Mouse (Mus musculus) 3134 (cell line): ENCODE data around the gene Cpz.
A peak's percentile ranks its signal among the peaks of the same experiment; 100 is the strongest.

Experiments
- DNase-seq: peaks from one replicate; pipeline ENCODE4 v3.0.0-alpha.2; 2011; ENCODE audit warnings: low spot score; ENCODE audit not compliant: insufficient read length; ENCODE audit errors: extremely low read depth

Gene Cpz

DNA sequence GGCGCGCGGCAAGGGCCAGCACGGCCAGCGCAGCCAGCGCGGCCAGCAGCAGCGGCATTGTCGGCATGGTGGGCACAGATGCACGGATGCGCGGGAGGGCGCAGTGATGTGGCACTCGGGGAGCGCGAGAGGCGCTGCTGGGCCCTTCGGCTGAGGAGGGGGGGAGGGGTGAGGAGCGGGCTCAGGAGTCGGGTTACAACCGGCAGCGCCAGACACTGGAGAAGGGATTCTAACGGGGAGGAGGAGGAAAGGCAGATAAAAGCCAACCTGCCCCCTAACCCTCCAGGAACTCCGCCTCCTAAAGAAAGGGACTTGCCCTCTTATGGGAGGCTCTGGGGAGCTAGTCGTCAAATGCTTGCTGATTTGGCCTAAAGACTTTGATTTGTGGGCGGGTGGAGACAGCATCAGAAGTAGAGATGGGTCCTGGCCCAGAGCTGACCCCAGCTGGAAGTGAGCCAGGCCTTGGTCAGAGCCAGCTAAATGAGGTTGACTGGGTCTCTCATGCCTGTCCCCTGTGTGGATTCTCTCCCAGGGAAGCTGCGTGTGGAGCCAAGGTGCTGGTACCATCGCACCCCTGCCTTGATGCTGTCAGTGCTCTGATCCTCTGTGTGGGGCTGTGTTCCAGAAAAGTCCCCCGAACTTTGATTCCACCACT, at the start of gene Cpz:
Gene Cpz, minus strand, starts transcription at position 230 of the 655 bp plus-strand sequence.
- DNase-seq: no peak

DNA sequence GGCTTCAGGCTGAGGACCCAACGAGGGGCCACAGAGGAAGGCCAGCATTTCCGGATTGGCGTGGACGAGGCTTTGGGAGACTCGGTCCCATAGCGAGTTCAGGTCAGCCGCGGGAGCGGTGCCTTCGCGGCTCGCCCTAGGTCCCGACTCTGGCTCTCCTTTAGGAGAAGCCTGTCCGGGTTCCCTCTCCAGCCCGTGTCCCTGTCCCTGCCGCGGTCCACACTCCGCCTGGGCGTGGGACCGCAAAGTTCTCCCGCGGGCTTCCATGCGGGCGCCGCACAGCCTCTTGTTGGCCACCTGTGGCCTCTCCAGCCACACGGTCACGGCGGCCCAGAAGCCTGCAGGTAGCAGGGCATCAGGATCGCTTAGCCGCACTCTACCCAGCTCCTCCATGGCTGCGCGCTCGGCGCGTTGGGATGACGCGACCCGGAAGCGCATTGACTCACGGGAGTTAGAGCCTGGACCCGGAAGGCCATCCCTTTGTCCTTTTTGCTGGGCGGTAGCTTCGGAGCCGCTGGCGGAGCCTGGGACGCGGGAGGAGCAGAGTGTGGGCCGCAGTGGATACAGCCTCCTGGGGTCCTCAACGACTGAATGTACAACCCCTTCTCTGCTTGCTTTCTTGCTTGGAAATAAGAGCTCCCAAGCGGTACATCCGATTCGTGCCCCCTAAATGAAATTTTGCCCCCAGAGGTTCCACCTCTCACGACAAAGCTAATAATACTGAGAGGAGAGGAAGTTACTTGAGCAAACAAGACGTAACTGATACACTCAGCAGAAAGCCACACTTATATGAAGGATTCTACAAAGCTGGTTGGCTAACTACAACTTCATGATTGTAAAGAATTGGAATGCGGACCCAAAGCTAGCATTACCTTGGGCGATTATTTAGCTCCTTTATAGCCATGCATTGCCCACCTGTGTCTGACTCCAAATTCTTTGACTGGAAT, 49.4 kb upstream of the Cpz start, which contains the start of gene Trmt44:
Gene Trmt44, minus strand, starts transcription at position 418 of the 947 bp plus-strand sequence.
- DNase-seq: peak; percentile 88

DNA sequence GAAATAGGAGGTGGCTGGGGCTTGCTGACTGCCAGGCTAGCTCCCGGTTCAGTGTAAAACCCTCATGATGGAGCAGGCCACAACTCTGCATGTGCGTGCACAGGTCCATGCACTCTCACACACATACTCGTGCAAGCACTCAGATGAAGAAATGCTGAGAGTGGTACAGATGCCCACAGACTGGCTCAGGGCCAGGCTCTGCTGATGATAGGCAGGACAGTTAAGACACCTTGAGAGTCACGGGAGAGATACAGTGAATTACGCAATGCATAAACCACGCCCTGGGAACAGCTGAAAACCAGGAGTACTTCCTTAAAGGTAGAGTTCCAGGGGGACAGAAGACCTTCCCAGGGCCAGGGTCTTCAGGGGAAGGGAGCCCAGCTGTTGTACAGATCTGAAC, 46.0 kb upstream of the Cpz start:
- DNase-seq: no peak

DNA sequence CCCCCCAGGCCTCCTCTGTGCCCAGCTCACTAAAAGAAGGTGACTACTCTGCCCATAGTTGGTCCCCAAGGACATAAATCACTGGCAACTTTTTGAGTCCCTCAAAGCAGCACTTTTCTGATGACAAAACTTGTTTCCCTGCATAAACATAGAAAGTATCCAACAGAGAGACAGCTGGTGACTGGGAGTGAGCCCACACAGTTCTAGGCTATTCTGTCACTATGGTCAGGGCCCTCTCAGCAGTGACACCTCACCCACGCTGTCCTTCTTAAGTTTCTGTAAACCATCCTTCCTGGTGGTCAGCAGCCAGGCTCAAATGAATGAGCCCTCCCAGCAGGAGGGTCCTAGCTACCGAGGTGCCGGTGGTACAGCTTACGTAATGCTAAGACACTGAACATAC, 41.1 kb upstream of the Cpz start:
- DNase-seq: no peak

DNA sequence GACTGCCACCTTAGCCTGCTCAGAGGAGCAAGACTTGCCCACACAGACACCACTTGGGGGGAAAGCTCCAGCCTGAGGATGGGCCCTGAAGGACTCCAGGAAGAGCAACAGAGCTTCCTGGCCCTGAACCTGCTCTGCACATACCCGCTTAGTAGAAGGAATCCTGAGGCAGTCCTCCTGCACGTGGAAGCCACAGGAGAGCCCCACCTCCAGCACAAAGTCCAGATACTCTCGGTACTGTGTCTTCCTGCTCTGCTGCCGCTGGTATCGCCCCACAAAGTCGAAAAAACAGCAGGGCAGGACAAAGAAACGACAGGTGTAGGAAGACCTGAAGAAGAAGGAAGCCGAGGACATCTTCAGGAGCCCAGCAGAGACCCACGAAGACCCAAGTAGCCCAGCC, 39.7 kb upstream of the Cpz start:
- DNase-seq: no peak

DNA sequence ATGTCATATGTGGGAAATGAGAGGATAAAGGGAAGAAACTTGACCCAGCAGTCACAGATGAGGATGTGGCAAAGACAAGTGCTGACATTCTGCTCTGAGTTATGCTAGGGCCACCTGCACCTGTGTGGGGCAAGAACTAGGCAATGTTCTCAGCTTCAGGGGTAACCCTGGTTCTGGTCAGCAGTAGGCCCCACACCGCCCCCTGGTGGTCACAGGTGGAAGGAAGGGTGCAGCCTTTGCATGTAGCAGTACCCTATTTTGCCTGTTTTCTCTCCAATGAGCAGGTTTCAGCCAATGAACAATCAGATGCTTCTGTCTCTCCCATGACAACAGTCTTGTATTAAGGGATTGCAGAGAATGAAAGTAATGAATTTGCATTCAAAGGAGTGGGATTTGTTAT, 38.0 kb upstream of the Cpz start:
- no peak for DNase-seq

DNA sequence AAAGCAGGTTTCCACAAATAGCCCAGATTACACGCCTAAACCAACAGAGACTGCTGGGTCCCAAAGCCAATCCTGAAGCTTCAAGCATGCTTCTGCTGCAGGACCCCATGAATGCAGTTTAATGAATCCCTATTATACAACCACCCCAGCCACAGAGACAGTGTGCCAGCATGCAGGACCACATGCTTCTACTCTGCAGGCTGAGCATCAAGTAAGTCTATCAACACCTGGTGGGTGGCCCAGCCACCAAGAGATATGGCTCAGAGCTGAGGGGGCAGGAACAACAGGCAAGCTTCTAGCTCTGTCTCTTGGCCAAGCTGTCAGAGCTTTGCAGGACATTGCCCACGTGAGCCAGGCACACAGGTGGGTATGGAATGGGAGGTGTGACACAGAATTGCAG, 37.1 kb upstream of the Cpz start:
- DNase-seq: no peak

DNA sequence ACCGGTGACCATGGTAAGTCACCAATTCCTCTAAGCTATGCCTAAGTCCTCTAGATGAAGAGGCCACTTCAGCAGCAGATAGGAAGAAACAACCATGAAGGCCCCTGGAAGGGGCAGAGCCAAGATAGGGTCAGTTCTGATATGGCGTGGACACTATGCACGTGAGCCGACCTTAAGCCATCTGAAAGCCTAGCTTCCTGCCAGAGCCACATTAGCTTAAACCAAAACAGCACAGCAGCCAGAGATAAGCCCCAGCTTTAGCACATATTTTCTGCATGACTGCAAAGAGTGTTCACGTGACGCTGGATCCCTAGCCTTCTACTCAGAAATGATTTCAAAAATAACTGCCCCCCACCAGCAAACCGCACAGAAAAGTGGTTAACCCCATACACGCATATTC, 33.9 kb upstream of the Cpz start:
- DNase-seq: no peak

DNA sequence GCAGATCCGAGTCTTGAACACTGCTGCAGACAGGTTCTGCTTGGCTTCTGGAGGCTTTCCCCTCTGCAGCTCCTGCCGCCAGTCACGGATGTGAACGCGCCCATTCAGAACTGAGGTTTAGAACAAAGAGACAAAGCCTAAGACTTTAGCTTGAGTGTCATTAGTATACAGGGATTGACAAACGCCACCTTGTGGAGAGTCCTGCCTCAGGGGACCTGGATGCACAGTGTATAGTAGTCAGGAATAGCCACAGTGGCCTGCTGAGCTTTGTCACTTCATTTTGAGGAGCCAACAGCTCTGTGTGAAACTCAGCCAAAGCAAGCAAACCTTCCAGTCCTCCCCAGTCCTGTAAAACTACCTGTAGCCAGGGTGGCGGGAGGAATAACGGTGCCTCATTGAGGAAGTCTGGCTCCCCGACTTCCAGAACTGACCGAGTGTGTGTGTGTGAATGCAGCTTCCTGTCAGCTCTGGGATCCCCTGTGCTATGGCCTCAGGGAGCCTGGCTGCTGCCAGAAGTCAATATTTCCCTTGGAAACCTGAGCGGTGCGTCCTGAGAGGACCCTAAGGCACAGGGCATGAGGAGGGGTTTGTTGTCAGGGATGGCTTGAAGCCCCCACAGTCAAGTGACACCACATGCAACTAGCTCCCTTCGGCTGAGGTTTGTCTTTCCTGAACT, 32.6 kb upstream of the Cpz start:
- no peak for DNase-seq

DNA sequence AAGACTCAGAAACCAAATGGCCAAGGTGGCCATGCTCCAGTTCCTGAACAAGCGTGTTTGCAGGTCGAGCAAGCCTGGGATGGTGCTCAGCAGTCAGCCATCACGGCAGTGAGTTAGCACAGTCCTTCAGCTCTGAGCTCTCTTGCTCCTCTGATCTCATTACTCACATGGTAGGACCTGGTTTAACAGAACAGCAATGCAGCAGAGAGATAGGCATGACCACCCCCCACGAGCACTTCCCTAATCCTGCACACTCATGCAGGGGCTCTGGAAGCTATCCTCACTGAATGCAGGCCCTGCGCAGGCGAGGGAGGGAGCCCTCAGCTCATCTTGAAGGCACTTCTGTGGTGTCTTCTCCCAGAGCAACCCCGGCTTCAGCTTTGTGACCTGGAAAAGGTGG, 30.9 kb upstream of the Cpz start:
- no peak for DNase-seq

DNA sequence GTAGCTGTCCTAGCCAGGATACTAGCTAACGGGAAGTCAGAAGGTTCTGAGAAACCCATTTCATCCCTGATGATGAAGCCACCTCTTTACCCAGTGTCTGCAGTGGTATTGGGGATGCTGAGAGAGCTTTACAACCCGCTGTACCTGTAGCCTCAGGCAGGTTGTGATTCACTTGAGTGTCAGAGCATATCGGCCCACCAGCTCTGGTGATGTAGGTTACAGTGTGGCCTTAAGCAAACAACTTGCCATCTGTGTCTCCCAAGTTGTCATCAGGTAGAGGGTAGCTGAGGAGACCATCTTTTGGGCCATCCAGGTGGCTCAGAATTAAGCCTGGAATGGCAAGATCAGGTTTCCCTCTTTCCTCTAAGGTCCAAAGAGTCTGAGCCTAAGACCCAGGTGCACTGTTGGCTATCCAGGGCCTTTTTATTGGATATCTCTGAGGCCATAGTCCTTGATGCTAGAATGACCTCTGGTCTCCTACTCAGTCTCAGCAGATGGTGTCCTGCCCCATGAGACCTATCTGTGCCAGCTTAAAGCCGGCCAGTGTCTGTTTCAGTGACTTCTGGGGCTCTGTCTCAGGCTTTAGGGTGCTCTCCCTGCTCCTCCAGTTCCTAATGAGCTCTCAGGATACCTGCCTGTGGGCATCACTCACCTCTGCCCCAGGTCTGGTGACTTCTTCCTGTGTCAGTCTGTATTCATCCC, 27.5 kb upstream of the Cpz start:
- DNase-seq: no peak

DNA sequence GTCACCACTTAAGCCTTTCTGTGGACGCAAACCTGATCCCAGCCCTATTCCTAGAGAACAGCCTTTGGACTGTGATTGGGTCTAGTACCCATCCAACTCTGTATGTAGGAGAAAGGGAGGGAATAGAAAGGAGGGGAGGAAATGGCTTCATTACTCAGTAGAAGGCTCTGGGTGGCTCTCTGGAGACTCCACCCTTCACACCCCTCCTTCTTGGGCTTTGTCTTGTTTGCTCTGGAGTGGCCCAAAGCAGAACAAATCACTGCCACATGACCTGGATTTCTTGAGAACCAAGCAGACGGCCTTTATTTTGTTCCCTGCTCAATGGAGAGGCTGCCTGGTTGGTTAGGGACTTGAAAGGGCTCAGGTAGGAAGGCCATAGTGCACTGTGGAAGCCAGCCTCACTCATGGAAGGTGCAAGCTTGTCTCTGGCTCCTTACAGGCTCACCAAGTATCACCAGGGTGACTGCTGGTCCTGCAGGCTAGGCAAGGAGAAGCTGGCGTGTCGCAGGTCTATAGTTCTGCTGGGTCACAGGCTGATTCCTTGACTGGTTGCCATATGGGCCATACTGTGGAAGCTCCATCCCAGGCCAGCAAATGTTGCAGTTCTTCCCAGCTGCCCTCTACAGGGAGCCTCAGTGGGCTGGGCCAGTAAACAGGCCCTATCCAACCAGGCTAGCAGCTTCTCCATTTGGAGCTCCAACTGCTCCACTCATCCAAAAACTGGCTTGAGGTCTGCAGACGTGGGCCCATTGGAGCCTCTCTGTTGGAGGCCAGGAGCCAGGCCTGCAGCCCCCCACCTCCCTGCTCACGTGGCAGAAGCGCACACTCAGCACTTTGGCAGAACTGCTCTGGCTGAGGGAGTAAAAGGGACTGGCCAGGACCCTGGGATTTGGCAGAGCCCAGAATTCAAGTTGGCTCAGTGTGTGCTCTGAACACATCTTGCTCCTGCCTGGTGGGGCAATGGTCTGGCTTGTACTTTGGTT, 26.6 kb upstream of the Cpz start:
- DNase-seq: no peak

DNA sequence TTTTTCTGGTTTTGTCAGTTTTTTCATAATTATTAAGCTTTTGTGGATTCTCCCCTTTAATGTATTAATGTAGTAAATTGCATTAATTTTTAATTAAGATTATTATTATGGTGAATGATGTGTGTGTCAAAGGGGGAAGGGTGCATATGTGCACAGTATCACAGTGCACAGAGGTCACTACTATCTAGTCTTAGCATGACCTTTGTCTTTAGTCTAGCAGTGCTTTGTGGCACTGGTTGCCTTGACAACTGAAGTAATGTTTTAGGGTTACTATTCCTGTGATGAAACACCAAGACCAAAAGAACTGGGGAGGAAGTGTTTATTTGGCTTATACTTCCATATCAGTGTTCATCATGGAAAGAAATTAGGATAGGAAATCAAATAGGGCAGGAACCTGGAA, 20.6 kb upstream of the Cpz start:
- no peak for DNase-seq

DNA sequence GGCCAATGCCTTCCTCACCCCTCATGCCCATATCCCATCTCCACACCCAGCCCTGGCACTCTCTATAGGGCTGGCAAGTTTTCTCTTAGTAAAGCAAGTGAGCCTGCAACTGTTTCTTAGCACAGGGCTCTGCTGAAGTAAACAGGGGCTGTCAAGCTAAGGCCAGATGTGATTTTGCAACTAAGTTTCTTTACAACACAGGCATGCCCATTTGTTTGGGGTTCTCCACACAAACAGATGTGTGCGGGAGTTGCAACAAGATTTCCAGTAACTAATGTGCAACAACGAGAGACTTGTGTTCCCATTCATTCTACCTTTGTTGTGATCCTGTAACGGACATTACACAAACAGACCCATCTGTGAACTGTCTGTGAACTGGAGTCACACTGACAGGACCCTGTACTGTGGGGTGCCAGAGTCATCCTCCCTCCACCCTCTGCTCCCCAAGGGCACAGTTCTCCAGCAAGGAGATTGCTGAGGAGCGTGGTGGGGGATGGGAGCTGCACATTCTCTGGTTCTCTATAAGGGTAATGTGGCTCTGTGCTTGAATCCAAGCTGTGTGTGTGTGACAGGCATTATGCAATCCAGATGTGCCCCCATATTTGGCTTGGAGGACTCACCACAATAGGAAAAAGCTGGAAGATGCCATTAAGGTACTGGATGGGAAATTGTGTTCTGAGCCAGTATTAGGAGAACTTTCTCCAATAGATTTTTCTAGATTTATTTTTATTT, 15.7 kb upstream of the Cpz start:
- no peak for DNase-seq

DNA sequence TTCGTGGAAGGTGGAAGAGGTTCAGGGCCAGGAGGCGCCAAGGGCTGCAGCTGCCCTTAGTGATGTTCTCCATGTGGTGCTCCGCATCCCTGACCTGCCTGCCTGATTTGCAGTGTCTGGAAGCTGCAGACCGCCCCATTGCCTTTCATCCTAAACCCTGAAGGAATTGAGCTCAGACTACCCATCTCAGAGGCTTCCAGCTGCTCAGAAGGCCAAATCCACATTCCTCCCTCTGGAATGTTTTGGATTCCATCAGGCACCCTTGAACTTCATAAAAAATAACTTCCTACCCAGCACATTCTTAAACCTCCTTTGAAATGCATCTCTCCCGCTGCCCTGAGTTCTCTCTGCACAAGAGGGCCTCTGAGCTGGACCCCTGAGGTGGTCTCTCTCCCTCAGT, 15.1 kb upstream of the Cpz start:
- DNase-seq: no peak

DNA sequence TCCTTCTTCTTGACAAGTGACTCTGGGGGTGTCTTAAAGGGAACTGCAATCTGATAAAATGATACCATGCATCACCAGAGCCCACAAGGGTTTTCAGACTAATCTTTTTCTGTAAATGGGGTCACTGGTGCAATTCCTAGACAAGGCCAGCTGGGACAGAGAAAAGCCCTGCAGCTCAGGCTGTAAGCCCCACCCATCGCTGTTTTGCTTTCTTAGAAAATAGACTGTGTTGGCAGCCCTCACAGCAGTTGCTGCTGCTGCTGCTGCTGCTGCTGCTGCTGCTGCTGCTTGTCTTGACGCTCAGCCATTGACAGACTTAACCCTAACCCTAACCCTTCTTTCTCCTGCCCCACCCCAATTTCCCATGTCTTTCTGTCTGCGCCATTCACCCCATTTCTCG, 14.1 kb upstream of the Cpz start:
- DNase-seq: no peak

DNA sequence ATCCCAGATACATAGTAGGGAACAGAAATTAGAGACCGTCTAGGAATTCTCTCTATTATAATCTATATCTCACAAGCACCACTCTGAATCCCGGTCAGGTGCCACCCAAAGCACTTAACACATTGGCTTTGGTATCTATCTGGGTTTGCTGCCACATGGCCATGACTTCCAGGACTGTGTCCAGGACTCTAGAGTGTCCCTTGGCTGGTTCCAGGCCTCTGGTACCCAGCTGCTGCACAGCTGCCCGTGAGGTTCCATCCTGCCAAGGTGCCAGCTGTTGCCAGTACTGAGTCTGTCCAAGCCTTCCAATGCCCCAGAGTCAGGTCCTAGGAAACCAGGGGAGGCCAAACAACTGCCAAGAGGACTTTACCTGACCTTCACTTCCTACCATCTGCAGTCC, 12.5 kb upstream of the Cpz start:
- no peak for DNase-seq

DNA sequence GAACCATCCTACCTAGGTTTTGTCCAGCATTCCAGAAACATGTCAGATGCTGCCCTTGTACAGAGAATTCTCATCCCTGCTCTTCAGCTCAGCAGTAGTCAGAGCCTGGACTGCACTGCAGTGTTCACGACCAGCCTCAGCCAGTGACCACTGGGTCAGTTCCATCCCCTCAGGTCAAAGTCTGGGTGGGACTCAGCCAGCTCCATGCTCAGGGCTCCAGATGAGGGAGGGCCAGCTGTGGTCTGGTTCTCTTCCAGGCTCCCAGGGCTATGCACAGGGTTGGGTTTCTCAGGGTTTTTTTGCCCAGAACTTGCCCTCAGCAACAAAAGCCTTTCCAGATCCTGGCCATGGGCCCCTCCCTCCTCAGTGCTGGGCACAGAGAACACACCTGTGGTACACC, 12.0 kb upstream of the Cpz start:
- no peak for DNase-seq

DNA sequence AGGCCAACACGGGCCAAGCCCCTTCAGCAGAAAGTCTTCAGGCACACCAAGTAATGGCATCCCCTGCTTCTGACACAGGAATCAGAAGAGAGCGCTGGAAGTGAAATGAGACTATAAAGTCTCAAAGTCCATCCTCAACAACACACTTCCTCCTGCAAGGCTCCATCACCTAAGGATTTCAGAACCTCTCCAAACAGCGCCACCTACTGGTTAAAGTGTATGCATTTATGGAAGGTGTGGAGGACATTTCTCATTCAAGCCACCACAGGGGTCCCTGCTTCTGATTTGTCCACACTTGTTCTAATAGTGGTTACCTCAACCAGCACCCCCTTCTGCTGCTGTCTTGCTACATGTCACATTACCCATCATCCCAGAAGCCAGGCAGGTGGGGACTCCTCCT, 10.8 kb upstream of the Cpz start:
- DNase-seq: no peak
